Mouse (Mus musculus): ENCODE measurements around the gene Prkn.

The Prkn gene

GRCm38 (mm10) chr17:11996311-11996710 is 1156.1 kb downstream of the Prkn start:
- DNase-seq, result no peak

DNA sequence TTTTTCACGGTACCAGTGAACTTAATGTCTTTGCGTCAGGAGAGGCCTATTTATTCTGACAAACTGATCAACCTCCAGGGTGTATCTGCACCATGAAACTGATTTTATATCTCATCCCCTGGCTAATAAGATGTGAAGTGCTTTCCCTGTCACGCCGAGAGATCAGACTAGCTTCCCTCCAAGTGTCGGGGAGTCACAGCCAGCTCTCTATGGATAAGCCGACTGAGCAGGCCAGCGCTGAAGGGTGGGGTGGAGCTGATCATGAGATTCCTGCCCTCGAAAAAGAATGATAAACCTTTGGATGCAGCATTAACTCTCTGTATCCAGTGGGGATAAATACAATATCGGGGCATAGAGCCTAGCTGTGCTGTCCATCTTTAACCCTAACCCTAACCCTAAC is 1160.1 kb downstream of the Prkn start:
- no peak for DNase-seq

- DNase-seq, result no peak
Measured at GRCm38 (mm10) chr17:12021326-12021725, 1181.1 kb downstream of the Prkn start.

DNA sequence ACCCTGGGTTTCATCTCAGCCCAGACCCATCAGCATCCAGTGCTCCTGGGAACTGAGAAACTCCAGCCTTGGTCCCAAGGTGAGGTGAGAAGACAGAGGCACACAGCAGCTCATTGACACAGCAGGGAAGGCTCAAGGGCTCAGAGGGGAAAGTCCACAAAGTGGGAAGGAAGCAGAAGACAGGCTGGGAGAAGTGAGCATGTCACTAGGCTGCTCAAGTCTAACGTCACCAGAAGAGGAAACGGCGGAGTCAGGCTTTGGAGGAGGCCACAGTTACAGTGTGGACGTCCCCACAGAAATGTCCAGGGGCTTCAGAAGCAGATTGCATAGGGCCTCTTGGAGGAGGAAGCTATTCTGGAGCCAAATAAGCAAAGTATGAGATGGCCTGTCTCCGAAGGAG is 1189.2 kb downstream of the Prkn start:
- no peak for DNase-seq

GRCm38 (mm10) chr17:12029921-12030461 is 1189.8 kb downstream of the Prkn start:
- no peak for DNase-seq

DNA sequence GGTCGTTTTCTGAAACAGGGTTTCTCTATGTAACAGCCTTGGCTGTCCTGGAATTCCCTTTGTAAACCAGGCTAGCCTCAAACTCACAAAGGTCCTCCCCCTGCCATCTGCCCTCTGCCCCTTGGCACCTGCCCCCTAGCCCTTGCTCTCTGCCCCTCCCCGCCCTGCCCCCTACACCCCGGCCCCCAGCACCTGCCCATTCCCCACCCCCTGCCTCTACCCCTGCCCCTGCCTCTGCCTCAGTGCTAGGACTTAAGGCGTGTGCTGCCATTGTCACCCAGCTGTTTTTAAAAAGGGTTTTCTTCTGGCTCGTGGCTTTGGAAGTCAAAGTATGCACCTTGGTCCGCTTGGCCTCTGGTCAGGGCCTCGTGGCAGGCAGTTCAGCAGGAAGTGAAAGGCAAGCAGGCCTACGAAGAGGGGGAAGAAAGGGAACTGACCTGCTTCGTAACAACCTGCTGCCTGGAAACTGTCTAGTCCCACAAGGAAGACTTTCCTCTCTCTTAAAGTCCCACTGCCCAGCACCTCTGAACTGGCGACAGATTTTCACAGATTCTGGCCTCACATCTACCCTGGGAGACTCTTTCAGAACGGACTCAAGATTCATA is 1190.5 kb downstream of the Prkn start:
- DNase-seq, result no peak

- peak; percentile 46 to 63 for DNase-seq
Measured at GRCm38 (mm10) chr17:12031203-12031942, 1191.2 kb downstream of the Prkn start.

- DNase-seq, result no peak
Measured at GRCm38 (mm10) chr17:12032014-12032791, 1192.0 kb downstream of the Prkn start.

DNA sequence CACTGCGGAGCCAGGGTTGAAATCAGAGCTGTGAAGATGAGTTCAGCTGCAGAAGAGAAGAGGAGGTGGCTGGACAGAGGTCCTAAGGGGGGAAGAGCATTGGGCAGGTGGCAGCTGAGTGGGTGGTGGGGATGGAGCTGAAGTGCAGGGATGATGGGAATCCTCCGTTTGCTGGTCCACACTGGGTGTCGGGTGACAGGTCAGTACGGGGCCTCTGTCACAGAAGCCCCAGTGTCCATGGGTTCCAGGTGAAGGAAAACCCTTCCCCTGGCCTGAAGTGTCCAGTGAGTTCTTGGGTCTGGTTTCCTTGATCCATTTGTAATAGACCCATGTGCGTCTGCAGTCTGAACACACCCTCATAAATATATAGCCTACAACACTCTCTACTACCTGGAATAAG is 1195.2 kb downstream of the Prkn start:
- no peak for DNase-seq

DNA sequence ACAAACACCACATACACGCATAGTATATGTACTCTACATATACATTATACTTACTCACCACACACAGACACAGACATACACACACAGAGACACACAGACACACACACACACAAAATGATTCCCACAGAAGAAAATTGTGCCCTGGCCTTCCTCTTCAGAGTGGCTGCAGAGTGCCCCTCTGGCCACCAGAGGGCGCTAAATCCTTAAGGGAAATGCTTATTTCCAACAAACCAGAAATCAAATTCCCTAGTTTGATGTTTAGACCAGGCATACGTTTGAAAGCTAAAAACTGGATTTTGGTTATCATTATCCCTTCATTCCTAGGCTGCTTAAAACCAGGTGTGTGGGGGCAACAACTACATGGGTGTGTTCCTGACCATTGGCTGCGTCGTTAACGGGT is 1196.0 kb downstream of the Prkn start:
- peak; percentile 21 to 29 for DNase-seq

DNA sequence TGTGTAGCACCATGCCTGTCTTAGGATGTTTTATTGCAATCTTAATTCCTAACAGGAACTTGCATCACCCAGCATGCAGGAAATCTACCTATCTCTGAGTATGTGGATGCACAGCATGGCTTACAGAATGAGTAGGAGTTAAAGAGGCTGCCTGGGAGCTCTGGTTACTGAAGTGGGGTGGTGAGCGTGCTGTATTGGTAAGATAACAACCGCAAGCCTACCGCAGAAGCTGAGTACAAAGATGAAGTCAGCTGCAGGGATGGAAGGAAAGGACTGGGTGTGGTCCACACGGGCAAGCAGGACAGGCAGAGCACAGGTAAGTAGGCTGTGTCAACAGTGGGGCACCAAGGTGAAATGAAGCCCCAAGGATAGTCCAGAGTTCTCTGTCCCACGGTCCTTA is 1196.9 kb downstream of the Prkn start:
- DNase-seq, result no peak

DNA sequence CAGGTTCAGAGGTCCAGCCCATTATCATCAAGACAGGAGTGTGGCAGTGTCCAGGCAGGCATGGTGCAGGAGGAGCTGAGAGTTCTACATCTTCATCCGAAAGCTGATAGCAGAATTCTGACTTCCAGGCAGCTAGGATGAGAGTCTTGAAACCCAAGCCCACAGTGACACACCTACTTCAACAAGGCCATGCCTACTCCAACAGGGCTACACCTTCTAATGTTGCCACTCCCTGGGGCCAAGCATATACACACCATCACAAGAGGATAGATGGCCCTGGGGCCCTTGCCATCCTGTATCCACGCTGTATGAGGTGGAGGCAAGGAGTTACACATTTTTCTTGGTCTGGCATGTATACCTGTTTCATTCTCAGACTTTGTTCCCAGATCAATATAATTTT is 1197.4 kb downstream of the Prkn start:
- no peak for DNase-seq

DNA sequence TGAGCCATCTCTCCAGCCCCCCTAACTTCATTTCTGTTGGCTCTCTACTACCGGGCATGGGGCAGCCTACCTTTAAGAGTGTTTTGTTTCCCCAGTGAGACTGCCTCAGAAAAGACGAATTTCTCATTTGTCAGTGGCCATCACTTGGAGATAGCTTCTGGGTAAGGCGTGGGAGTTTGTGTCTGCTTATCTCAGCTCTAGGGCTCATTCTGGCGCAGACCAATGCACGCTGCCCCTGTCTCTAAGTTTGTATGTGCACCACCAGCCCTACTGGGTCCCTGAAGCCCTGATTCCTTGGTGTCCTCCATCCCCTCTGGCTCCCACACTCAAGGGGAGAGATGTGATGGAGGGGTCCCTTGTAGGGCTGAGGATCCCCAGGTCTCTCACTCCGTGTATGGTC is 1198.3 kb downstream of the Prkn start:
- DNase-seq, result no peak

DNA sequence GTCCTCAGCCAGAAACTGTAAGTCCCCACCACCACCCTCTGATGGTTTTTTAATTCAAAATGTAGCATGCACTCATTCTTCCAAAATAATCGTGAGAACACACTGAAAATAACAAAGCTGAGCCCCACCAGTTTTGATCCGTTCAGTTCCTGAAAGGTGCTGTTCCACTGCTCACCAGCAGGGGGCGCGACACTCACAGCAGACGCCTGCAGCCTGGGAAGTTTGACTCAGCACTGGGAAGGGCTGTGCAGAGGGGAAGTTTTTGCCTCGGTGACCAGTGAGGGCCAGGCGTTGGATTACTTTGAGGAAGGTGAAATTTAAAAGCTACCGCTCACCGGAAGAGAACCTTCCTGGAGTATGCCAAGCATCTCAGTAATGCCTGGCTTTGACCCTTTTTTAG is 1199.0 kb downstream of the Prkn start:
- DNase-seq, result peak; percentile 61 to 69

DNA sequence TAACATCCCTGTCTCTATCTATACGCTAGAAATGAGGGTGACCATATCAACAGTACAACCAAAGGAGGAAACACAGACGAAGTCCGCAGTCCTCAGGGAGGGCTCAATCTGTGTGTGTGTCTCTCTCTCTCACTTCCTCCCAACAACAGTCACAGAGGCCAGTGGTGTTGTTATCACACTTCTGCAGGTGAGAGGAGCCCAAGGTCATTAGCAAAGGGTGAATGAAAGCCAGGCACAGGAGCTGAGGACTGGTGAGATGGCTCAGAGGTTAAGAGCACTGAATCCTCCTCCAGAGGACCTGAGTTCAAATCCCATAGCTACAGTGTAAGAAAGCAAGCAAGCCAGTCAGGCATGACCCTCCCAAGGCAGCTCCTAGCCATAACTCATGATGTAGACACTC is 1199.7 kb downstream of the Prkn start:
- DNase-seq, result no peak

- DNase-seq, result no peak
Measured at GRCm38 (mm10) chr17:12040546-12040945, 1200.4 kb downstream of the Prkn start.

- no peak for DNase-seq
Measured at GRCm38 (mm10) chr17:12041091-12041655, 1201.0 kb downstream of the Prkn start.

GRCm38 (mm10) chr17:12042561-12043256 is 1202.5 kb downstream of the Prkn start:
- DNase-seq, result no peak

DNA sequence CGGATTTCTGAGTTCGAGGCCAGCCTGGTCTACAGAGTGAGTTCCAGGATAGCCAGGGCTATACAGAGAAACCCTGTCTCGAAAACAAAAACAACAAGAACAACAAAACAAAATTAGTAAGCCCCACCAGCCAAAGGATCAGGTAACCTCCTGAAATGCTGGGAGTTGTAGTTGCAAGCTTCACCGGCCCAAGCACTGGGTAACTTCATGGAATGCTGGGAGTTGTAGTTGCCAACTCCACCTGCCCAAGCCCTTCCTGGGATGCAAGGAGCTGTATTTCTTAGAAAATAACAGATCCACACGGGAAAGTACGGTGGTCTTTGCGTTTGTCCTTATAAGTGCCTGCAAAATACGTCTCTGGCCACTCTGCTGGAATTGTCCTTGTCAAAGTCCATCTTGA is 1204.0 kb downstream of the Prkn start:
- DNase-seq, result no peak

- no peak for DNase-seq
Measured at GRCm38 (mm10) chr17:12045861-12046273, 1205.7 kb downstream of the Prkn start.

DNA sequence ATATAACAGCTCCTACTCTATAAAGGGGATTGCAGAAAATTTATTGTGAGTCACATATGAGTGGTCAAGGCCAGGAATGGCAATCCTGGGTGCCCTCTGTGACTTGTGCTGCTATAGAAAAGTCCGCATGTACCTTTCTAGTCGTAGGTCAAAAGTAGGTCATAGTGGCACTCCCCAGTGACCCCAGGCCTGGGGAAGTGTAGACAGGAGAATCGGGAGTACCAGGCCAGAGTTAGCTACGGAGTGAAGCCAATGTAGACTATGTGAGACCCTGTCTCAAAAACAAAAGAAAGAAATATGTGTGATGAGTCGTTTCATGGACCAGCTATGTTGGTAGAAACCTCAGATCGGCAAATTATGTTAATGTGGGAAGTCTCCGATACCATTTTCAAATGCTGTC is 1206.8 kb downstream of the Prkn start:
- no peak for DNase-seq

DNA sequence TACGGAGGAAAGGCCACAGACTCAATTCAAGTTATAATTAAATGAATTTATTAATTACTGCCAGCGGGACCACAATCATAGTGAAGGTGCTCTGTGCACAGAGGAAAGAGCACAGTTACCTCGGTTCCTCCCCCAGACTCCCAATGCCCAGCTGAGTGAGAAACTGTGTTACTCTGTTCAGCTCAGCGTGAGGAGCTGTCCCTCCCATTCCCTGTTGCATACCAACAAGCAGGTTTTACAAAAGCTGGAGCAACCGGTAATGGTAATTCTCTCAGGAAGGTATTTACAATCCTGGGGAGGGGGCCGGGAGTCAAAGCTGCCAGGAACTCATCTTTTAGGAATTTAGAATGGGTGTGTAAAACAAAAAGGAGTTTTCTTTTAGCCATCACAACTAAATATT is 1207.3 kb downstream of the Prkn start:
- DNase-seq, result no peak
